Mouse (Mus musculus): Measurements from ENCODE around the gene 1700008P02Rik. TPM values are rescaled to one million over a fixed set of nuclear protein-coding genes. Genes with fewer than 3 reads are reported as not detected.
"Not testable (repeated sequence)": the region's sequence is repeated elsewhere in the genome, so short reads cannot be mapped to it uniquely, and the experiment has no call there.

The 1700008P02Rik gene
- total RNA-seq (2021) = not detected
- long read RNA-seq, experiment 1 = 0 reads
- long read RNA-seq, experiment 2 = 0 reads

DNA sequence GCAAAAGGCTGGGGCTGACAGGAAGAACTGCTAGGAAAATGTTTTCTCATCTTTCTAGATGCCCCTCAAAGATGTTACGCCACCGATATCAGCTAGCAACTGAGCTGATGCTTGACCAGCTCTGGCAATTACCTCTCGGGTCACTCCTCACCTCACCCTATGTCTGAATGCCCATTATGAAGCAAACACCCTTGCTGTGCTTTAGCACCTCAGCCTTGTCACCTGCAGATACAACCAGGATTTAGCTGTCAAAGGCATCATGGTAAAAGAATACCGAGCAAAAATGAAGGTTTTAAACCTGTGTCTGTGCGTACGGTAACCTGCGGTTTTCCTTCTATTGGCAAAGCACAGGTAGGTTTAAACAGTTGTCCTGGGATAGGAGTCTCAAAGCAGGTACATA is at the start of gene 1700008P02Rik:
1700008P02Rik (minus strand) TSS at position 101 of the 400 bp plus-strand sequence.
- no peak for DNase-seq
- intact Hi-C loops (cut with DNase I) = no loop called here

DNA sequence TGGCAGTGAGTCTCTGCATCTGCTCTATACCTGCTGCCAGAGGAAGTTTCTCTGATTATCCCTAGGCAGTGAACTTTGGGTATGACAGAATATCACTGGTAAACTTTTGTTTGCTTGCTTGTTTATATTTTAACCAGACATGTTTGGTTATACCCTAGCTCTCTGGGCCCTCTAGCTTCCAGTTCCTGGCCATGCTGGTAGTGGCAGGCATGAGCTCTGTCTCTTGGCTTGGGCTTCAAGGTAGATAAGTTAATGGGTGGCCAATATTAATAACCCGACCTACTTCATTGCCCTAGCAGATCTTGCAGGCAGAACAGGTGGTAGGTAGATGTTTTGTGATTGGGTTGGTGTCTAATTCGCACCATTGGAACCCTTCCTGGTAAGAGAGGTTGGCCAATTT is 29.2 kb upstream of the 1700008P02Rik start:
- intact Hi-C loops (cut with DNase I) = no loop called here
- no peak for DNase-seq

DNA sequence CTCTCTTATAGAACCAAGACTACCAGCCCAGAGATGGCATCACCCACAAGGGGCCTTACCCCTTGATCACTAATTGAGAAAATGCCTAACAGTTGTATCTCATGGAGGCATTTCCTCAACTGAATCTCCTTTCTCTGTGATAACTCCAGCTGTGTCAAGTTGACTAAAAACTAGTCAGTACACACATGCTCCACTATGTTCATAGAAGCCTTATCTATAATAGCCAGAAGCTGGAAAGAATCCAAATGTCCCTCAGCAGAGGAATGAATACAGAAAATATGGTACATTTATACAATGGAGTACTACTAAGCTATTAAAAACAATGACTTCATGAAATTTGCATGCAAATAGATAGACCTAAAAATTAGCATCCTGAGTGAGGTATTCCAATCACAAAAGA is 17.9 kb upstream of the 1700008P02Rik start:
- DNase-seq; intact Hi-C loops (cut with DNase I): not testable (repeated sequence)

DNA sequence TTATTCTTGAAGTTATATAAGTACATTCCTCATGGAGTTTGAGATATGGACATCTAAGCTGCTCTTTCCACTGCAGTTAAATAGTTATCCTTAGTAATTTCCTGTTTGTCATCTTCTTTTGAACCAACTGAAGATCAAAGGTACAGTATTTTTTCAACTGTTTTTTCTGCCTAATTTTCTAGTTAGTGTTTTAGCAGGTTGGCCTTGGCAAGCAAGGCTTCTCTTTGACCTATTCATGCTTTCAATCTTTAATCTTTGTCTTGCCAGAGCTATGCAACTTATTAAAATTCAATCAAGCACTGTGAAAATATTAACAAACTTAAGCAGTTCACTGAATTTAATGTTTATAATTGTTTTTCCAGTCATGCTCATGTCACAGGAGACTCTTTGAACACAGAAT is 14.0 kb upstream of the 1700008P02Rik start:
- intact Hi-C loops (cut with DNase I) = no loop called here
- no peak for DNase-seq

DNA sequence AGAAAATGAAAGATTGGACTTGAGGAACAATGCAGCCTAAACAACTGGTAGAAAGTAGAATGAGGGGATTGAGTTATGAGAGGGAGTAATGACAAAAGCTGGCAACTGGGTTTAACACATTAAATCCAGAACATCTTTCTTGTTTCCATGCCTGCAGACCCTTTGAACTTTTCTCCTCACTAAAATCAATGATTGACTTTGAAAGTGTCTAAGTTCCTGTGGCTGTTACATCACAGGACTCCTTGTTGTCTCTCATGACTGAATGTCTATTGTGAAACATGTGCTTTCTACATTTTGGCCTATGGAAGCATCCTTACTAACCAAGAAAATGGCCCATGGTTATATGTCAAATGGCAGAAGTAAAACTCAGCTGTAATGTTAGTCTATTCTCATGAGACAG is 2.4 kb downstream of the 1700008P02Rik start:
- intact Hi-C loops (cut with DNase I) = no loop called here
- no peak for DNase-seq

Data from heart, postnatal 14 days (tissue).